Mouse (Mus musculus) intestine, embryonic 16.5 days (tissue): ENCODE results near the gene Cyb5r4. TPM values are rescaled to one million over a fixed set of nuclear protein-coding genes. Genes with fewer than 3 reads are reported as not detected.
"Not testable (repeated sequence)": the region's sequence is repeated elsewhere in the genome, so short reads cannot be mapped to it uniquely, and the experiment has no call there.

ENCODE experiments used
- ATAC-seq: fragments of 200-750 bp; cut with Nextera tagmentation; 2 replicates; pipeline ENCODE4 v1.8.0; 2017; ENCODE audit warnings: moderate TSS enrichment, moderate library complexity
- H3K27ac ChIP-seq: fragments of 300-500 bp; sonication (generic); 2 replicates; pipeline ENCODE4 v1.5.1; 2014; ENCODE audit warnings: mild to moderate bottlenecking, low read length
- H3K27me3 ChIP-seq: fragments of 300-500 bp; sonication (generic); replicated peaks from 2 replicates; pipeline ENCODE4 v1.6.1; 2014; ENCODE audit warnings: low read length, control low read depth, mixed read lengths; ENCODE audit not compliant: control insufficient read depth, insufficient read depth
- H3K36me3 ChIP-seq: fragments of 300-500 bp; sonication (generic); 2 replicates; pipeline ENCODE4 v1.6.1; 2014; ENCODE audit warnings: low read length, control low read depth; ENCODE audit not compliant: control insufficient read depth, insufficient read depth
- H3K4me1 ChIP-seq: fragments of 300-500 bp; sonication (generic); 2 replicates; pipeline ENCODE4 v1.6.1; 2014; ENCODE audit warnings: low read length, control low read depth, mixed read lengths; ENCODE audit not compliant: control insufficient read depth, insufficient read depth
- H3K4me2 ChIP-seq: fragments of 300-500 bp; sonication (generic); 2 replicates; pipeline ENCODE4 v1.6.1; 2014; ENCODE audit warnings: low read depth, low read length, control low read depth
- H3K4me3 ChIP-seq: fragments of 300-500 bp; sonication (generic); 2 replicates; pipeline ENCODE4 v1.5.1; 2014; ENCODE audit warnings: mild to moderate bottlenecking, low read length
- H3K9ac ChIP-seq: fragments of 300-500 bp; sonication (generic); 2 replicates; pipeline ENCODE4 v1.6.1; 2014; ENCODE audit warnings: low read depth, low read length
- H3K9me3 ChIP-seq: fragments of 300-500 bp; sonication (generic); 2 replicates; pipeline ENCODE4 v1.6.1; 2016; ENCODE audit warnings: low read length, control low read depth; ENCODE audit not compliant: control insufficient read depth
- WGBS: fragments of 180-500 bp; shearing (Covaris S2); extraction: QIAGEN DNeasy Blood & Tissue Kit; methylation state at CpG from one replicate; pipeline ENCODE4 v1.1.7; 2014; 5-methylcytosine and 5-hydroxymethylcytosine counted together
- polyA plus RNA-seq: library from polyadenylated mRNA; unstranded; fragments of >200 nt; fragmentation: Nextera tagmentation; extraction: Ambion mirVana; gene quantifications from 2 replicates; pipeline ENCODE4 v1.2.1, GENCODE M21; 2015

The Cyb5r4 gene
- polyA plus RNA-seq: 56.4 and 57.6 TPM in 2 replicates

GRCm38 (mm10) chr9:87021778-87022523 is at the start of gene Cyb5r4:
Gene Cyb5r4, plus strand, starts transcription at chr9:87022014.
- Histone ChIP-seq H3K9ac (peak within 1 kb of the TSS; percentile 90), H3K4me2 (peak within 1 kb of the TSS; percentile 64), H3K9me3 (no peaks in the 10 kb centered on the region), H3K4me3 (peak within 1 kb of the TSS; percentile 87), H3K27me3 (peaks cover 9% of the 10 kb centered on the region), H3K36me3 (no peaks in the 10 kb centered on the region), H3K4me1 (peaks cover 6% of the 10 kb centered on the region), H3K27ac (peak within 1 kb of the TSS; percentile 79)
- ATAC-seq: peak; percentile 100
- 0% methylated on average over 51 of the region's 52 CpGs for WGBS

- not testable (repeated sequence) for H3K4me2 ChIP-seq, H3K36me3 ChIP-seq, H3K27me3 ChIP-seq, H3K9ac ChIP-seq, ATAC-seq, H3K4me1 ChIP-seq, H3K4me3 ChIP-seq, H3K9me3 ChIP-seq, H3K27ac ChIP-seq
Measured at GRCm38 (mm10) chr9:86972471-86972870, 49.3 kb upstream of the Cyb5r4 start.

DNA sequence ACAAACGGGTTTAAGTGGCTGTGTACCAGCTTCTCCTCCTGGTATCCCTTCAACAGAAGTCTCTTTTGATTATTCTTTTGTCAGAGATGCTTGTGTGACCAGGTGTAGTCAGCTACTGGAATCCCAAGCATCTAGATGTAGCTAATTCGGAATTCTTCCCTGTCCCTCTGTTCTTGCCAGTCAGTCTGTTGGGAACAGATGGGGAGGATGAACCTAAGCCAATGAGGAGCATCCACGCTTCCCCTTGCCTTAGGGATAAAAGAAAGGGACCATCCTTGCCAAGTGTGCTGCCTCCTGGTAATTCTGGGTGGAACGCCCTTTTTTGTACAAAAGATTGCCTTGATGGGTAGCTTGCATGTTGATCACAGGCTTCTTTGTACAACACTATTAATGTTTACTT is 48.3 kb upstream of the Cyb5r4 start:
- no peaks in the 10 kb centered on the region for H3K27me3 ChIP-seq
- H3K4me2 ChIP-seq: no peak overlapping the region
- 67% methylated on average over 4 of the region's 4 CpGs for WGBS
- H3K36me3 ChIP-seq: no peaks in the 10 kb centered on the region
- no peak overlapping the region for H3K9ac ChIP-seq
- H3K4me1 ChIP-seq: no peaks in the 10 kb centered on the region
- no peak overlapping the region for H3K27ac ChIP-seq
- no peaks in the 10 kb centered on the region for H3K9me3 ChIP-seq
- no peak overlapping the region for H3K4me3 ChIP-seq
- ATAC-seq: no peak

- ATAC-seq: no peak
- Histone ChIP-seq H3K27me3 (no peaks in the 10 kb centered on the region), H3K4me1 (no peaks in the 10 kb centered on the region), H3K4me3 (no peak overlapping the region), H3K4me2 (no peak overlapping the region), H3K9ac (no peak overlapping the region), H3K27ac (no peak overlapping the region), H3K36me3 (no peaks in the 10 kb centered on the region), H3K9me3 (no peaks in the 10 kb centered on the region)
- WGBS: 79% methylated on average over 4 of the region's 4 CpGs
Measured at GRCm38 (mm10) chr9:86976896-86977295, 44.9 kb upstream of the Cyb5r4 start.

DNA sequence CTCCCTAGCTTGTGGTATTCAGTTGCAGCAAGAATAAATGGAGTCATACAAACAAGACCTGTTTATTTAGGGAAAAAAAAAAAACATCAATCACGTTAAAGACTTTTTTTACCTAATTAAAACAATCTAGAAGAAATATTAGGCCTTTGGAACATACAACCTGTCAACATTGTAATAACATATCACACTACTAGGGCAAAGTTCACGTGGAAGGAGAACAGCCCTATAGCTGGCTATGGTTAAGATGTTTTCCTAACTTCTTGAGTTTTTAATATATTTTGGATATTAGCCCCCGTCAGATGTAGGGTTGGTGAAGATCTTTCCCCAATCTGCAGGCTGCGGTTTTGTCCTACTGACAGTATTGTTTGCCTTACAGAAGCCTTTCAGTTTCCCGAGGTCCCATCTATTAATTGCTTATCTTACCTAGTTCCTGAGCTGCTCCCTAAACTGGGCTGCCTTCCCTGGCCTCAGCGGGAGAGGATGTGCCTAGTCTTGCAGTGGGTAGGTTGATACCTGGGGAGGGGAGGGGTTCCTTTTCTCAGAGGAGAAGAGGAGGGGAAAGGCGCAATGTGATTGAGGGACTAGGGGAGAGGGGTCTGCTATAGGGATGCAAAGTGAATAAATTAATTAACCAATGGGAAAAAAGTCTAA is 43.4 kb upstream of the Cyb5r4 start:
- no peaks in the 10 kb centered on the region for H3K4me1 ChIP-seq
- no peaks in the 10 kb centered on the region for H3K9me3 ChIP-seq
- no peak overlapping the region for H3K27ac ChIP-seq
- ATAC-seq: no peak
- no peak overlapping the region for H3K9ac ChIP-seq
- no peaks in the 10 kb centered on the region for H3K27me3 ChIP-seq
- no peak overlapping the region for H3K4me3 ChIP-seq
- H3K36me3 ChIP-seq: no peaks in the 10 kb centered on the region
- no peak overlapping the region for H3K4me2 ChIP-seq
- 46% methylated on average over 7 of the region's 7 CpGs for WGBS

- no peak overlapping the region for H3K9ac ChIP-seq
- no peak for ATAC-seq
- no peak overlapping the region for H3K4me3 ChIP-seq
- no peak overlapping the region for H3K27ac ChIP-seq
- no peaks in the 10 kb centered on the region for H3K36me3 ChIP-seq
- no peaks in the 10 kb centered on the region for H3K27me3 ChIP-seq
- H3K4me2 ChIP-seq: no peak overlapping the region
- no peaks in the 10 kb centered on the region for H3K4me1 ChIP-seq
- H3K9me3 ChIP-seq: no peaks in the 10 kb centered on the region
Measured at GRCm38 (mm10) chr9:86980048-86980447, 41.8 kb upstream of the Cyb5r4 start.

DNA sequence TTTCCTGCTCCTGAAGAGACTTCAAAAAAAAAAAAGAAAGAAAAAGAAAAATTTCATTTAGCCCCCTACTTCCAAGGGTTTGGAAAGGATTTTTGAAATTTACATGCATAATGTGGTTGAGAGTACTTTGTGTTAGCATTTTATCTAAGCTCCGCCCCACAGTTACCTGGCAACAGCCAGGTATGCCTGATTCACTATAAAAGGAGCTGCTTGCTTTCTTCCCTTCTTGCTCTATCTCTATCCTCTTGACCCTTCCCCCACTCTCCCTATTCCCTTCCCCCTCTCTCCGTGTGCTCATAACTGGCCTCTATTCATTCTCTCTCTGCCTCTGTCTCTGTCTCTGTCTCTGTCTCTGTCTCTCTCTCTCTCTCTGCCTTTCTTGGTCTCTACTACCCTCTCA is 40.9 kb upstream of the Cyb5r4 start:
- Histone ChIP-seq H3K27ac (no peak overlapping the region), H3K9ac (no peak overlapping the region), H3K4me1 (no peaks in the 10 kb centered on the region), H3K27me3 (no peaks in the 10 kb centered on the region), H3K36me3 (no peaks in the 10 kb centered on the region), H3K4me3 (no peak overlapping the region), H3K9me3 (no peaks in the 10 kb centered on the region), H3K4me2 (no peak overlapping the region)
- ATAC-seq: 0 out of 2 replicates have a peak, but pooled peaks have one; percentile 16
- WGBS: 39% methylated on average over 2 of the region's 2 CpGs

- H3K9ac ChIP-seq: no peak overlapping the region
- no peak overlapping the region for H3K4me2 ChIP-seq
- no peak overlapping the region for H3K27ac ChIP-seq
- no peak; the same call in 1 of the 2 replicates for ATAC-seq
- no peak overlapping the region for H3K4me3 ChIP-seq
- no peaks in the 10 kb centered on the region for H3K36me3 ChIP-seq
- 17% methylated on average over 10 of the region's 10 CpGs for WGBS
- no peaks in the 10 kb centered on the region for H3K4me1 ChIP-seq
- H3K9me3 ChIP-seq: no peaks in the 10 kb centered on the region
- H3K27me3 ChIP-seq: no peaks in the 10 kb centered on the region
Measured at GRCm38 (mm10) chr9:86981551-86981950, 40.3 kb upstream of the Cyb5r4 start.

GRCm38 (mm10) chr9:86984583-86984982 is 37.2 kb upstream of the Cyb5r4 start:
- no peaks in the 10 kb centered on the region for H3K9me3 ChIP-seq
- no peaks in the 10 kb centered on the region for H3K4me1 ChIP-seq
- H3K4me2 ChIP-seq: no peak overlapping the region
- H3K27ac ChIP-seq: no peak overlapping the region
- no peaks in the 10 kb centered on the region for H3K36me3 ChIP-seq
- WGBS: 61% methylated on average over 3 of the region's 3 CpGs
- no peak overlapping the region for H3K4me3 ChIP-seq
- H3K27me3 ChIP-seq: no peaks in the 10 kb centered on the region
- H3K9ac ChIP-seq: no peak overlapping the region
- ATAC-seq: no peak
